Mouse (Mus musculus) G1E-ER4 (cell line): ENCODE data around the gene Cstb. TPM values are rescaled to one million over a fixed set of nuclear protein-coding genes. Genes with fewer than 3 reads are reported as not detected.

Experiments
- GATA1 ChIP-seq: IDR thresholded peaks from one replicate; pipeline ENCODE4 v1.8.0; 2012; ENCODE audit warnings: low read length, inconsistent platforms
- polyA plus RNA-seq: library from polyadenylated mRNA; stranded (reverse); fragments of >175 nt; gene quantifications from 2 replicates; pipeline ENCODE4 v1.2.3, GENCODE M21; 2012

The Cstb gene
- polyA plus RNA-seq, 1 experiment, result 15.4 TPM

GRCm38 (mm10) chr10:78464792-78465207 is 39.3 kb downstream of the Cstb start, which contains the start of gene Pdxk:
Gene Pdxk (minus strand): TSS chr10:78464975.
- TF ChIP-seq GATA1, result no peak

GRCm38 (mm10) chr10:78465472-78465871 is 40.0 kb downstream of the Cstb start:
- TF ChIP-seq GATA1, result no peak

- TF ChIP-seq GATA1, result no peak
These were observed 41.2 kb downstream of the Cstb start for GRCm38 (mm10) chr10:78466647-78467046.

GRCm38 (mm10) chr10:78467761-78468310 is 42.4 kb downstream of the Cstb start:
- no peak for TF ChIP-seq GATA1

GRCm38 (mm10) chr10:78470582-78471313 is 45.3 kb downstream of the Cstb start:
- no peak for TF ChIP-seq GATA1

GRCm38 (mm10) chr10:78472046-78472445 is 46.6 kb downstream of the Cstb start:
- TF ChIP-seq GATA1, result no peak

GRCm38 (mm10) chr10:78473434-78473833 is 48.0 kb downstream of the Cstb start:
- no peak for TF ChIP-seq GATA1

- no peak for TF ChIP-seq GATA1
These were observed 49.3 kb downstream of the Cstb start for GRCm38 (mm10) chr10:78474759-78475158.

- TF ChIP-seq GATA1, result no peak
These were observed 51.4 kb downstream of the Cstb start for GRCm38 (mm10) chr10:78476821-78477220.

Other genes with a start within 250 kb of the Cstb start
- gene Pwp2, start 240.5 kb upstream of the Cstb start, polyA plus RNA-seq, result 19.6 and 23.1 TPM in 2 replicates
- 67.8 and 109 TPM in 2 replicates for gene Trappc10, start 181.0 kb upstream of the Cstb start, polyA plus RNA-seq
- 36.2 TPM in 2 replicates for gene Agpat3, start 73.2 kb upstream of the Cstb start, polyA plus RNA-seq
- 342 and 376 TPM in 2 replicates for gene Rrp1, start 12.6 kb upstream of the Cstb start, polyA plus RNA-seq
- gene Pdxk, start 39.3 kb downstream of the Cstb start, polyA plus RNA-seq, result 14.0 and 15.1 TPM in 2 replicates
- gene Olfr1358, start 91.8 kb downstream of the Cstb start, polyA plus RNA-seq, result not detected in 2 replicates
- 8.6 and 8.8 TPM in 2 replicates for gene Ilvbl, start 148.7 kb downstream of the Cstb start, polyA plus RNA-seq
- not detected in 2 replicates for gene Syde1, start 166.3 kb downstream of the Cstb start, polyA plus RNA-seq
- not detected in 2 replicates for gene Olfr1357, start 192.4 kb downstream of the Cstb start, polyA plus RNA-seq